Mouse (Mus musculus): Measurements from ENCODE around the gene Chchd1.

DNA sequence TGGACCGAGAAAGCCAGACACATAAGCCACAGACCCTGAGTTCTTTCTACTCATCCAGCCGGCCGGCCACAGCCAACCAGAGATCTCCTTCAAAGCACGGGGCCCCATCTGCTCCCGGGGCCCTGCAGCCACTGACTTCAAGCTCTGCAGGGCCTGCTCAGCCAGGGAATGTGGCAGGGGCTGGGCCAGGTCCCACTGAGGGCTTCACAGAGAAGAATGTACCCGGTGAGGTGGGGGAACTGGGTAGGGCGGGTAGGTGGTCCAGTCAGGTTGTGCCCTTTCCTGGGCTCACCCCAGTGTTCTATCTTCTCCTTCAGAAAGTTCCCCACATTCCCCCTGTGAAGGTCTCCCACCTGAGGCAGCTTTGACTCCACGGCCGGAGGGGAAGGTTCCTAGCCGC is 15.6 kb downstream of the Chchd1 start:
- no peak for TF ChIP-seq CTCF (IDR thresholded peaks at IDR 0.05; ENCODE audit: control insufficient read depth, insufficient read depth, insufficient read length)
- no peak for TF ChIP-seq MYOD1 (IDR thresholded peaks at IDR 0.05; ENCODE audit: control insufficient read depth, insufficient read length, low read depth)
- TF ChIP-seq USF1 (IDR thresholded peaks at IDR 0.05; ENCODE audit: low read depth), result no peak
- no peak for TF ChIP-seq MAX (IDR thresholded peaks at IDR 0.05)
- no peak for TF ChIP-seq MYOG (IDR thresholded peaks at IDR 0.05; ENCODE audit: control insufficient read depth, extremely low read depth, insufficient read length)
- TF ChIP-seq CEBPB (IDR thresholded peaks at IDR 0.05; ENCODE audit: low read depth), result no peak
- no peak for TF ChIP-seq FOSL1 (IDR thresholded peaks at IDR 0.05; ENCODE audit: insufficient read depth, low read length, poor library complexity, severe bottlenecking)
